Mouse (Mus musculus) embryonic fibroblast, embryonic 13.5 days (primary cell): ENCODE results near the gene Prune2.

Experiments used
- CTCF ChIP-seq: IDR thresholded peaks from 2 replicates; pipeline ENCODE4 v1.5.1; 2011; ENCODE audit warnings: mild to moderate bottlenecking, control low read depth, low read length, moderate library complexity, borderline replicate concordance; ENCODE audit not compliant: insufficient read depth
- POLR2A ChIP-seq: IDR thresholded peaks from 2 replicates; pipeline ENCODE4 v1.6.1; 2011; ENCODE audit warnings: low read depth, mild to moderate bottlenecking, control low read depth, low read length, moderate library complexity

GRCm38 (mm10) chr19:17138144-17138915 lies 182.4 kb downstream of the Prune2 start:
- no peak for TF ChIP-seq CTCF
- no peak for TF ChIP-seq POLR2A
